Mouse (Mus musculus) thymus, postnatal 36 days (tissue): ENCODE measurements around the gene Clec4b1.
"Not testable (repeated sequence)": the region's sequence is repeated elsewhere in the genome, so short reads cannot be mapped to it uniquely, and the experiment has no call there.

Experiments used
- DNase-seq, 2 experiments: peaks; one replicate each; pipeline ENCODE4 v3.0.0; 2022; ENCODE audit warnings: mixed read lengths in 2 of 2

Clec4b1 gene

GRCm38 (mm10) chr6:123049742-123050372 is at the start of gene Clec4b1:
Gene Clec4b1, plus strand, starts transcription at chr6:123049962.
- no peak for DNase-seq

GRCm38 (mm10) chr6:123004696-123005095 is 45.1 kb upstream of the Clec4b1 start:
- not testable (repeated sequence) for DNase-seq

GRCm38 (mm10) chr6:123005591-123005990 is 44.2 kb upstream of the Clec4b1 start:
- no peak for DNase-seq

- no peak for DNase-seq
These were observed 45.5 kb downstream of the Clec4b1 start for GRCm38 (mm10) chr6:123095125-123095843.

GRCm38 (mm10) chr6:123106128-123106527 is 56.4 kb downstream of the Clec4b1 start, which contains the start of gene Clec4a2:
Gene Clec4a2, plus strand, starts transcription at chr6:123106428.
- not testable (repeated sequence) for DNase-seq
